Mouse (Mus musculus) kidney, postnatal 36 days (tissue): ENCODE results near the gene Bcan.

Experiments used
- DNase-seq, 2 experiments: peaks; one replicate each; pipeline ENCODE4 v3.0.0; 2021 to 2022; ENCODE audit warnings: mixed read lengths in 2 of 2

Gene Bcan

DNA sequence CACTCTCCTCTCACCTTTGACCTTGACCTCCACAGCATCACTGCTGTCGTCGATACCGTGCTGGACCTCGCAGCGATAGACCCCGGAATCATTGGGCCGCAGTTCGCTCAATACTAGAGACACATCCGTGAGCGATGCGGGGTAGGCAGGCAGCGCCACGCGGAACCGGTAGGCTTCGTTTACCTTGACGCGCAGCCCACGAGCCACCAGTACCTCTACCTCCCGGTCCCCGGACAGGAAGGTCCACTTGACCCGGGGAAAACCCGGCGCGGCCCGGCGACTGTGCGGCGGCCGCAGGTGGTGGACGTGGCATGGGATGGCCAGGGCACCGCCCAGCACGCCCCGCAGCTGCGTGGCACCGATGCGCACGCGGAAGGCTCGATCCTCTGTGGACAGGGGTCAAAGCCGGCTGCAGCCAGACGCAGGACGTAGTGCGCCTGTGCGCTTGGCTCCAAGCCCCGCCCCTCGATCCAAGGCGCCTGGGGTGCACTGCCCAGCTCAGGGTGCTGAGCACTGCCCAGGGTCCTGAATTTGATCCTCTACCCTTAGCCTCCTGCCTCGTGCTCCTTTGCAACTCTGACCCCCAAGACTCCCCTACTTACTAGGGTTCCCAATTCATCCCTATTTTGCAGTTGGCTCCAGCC is 2.9 kb downstream of the Bcan start:
- DNase-seq = peak; percentile 19 to 69

DNA sequence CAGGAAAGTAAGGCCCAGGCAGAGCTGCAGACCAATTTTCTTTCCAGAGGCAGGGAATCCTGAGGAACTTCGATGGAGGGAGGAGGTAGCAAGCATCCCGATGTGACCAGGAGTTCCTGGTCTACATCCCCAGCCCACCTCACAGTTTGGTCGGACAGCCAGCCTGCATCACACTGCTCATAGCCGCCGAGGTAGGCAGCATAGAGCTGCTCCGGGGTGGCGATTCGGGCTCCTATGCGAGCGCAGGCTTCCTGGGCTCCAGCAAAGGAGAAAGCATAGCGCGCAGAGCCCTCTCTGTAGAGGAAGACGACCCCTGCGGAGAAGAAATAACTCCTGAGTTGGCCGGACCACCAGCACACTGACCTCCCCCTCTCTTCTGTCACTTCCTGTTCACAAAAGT is 3.6 kb downstream of the Bcan start:
- no peak for DNase-seq

DNA sequence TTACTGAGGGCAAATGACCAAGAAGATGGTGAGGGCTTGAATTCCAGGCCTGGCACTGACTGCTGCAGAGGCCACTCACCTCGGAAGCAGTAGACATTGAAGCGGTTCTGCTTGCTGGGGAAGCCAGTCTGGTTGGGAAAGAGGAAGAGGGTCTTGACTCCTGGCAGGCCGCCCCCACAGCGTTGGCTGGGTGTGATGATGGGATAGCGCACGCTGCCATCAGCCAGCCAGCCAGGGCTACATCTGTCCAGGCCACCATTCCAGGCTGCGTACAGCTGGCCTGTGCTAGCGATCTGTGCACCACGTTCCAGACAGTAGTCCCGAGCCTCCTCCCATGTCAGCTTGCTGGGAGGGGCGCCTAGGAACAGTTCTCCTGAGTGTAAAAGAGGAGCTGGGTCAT is 4.7 kb downstream of the Bcan start:
- DNase-seq = no peak

DNA sequence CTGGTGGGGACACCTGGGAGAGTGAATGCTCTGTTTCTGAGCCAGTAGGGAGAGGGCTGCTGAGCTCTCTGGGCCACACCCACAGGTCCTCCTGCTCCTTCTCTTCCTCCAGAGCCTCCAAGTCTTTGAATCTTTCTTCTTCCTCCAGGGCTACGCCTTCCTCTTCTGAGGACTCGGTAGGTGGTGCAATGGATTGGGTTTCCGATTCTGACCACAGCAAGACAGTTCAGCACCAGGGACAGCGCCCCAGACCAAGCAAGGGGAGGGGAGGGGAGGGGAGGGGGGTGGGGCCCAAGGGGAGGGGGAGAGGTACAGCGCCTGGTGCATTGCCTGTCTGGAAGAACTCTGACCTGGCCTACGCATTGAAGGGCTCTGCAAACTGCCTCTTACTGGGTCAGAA is 6.6 kb downstream of the Bcan start:
- DNase-seq = peak; percentile 28 to 78

DNA sequence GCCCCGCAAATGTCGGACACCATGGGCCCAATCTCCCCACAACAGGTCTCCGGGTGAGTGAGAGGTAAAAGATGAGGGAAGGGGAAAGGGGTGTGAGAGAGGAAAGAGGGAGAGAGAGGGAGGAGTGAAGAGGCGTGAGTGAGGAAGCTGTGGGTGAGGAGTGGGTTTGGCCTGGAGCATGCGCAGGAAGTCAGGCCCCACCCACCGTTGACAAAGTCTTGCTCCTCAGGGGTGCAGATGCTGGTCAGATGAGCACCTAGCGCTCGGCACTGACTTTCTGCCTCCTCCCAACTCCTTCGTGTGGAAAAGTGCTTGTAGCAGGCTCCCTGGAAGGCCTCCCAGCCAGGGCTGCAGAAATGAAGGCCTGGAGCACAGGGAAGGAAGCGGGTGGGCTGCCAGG is 10.1 kb downstream of the Bcan start:
- no peak for DNase-seq

DNA sequence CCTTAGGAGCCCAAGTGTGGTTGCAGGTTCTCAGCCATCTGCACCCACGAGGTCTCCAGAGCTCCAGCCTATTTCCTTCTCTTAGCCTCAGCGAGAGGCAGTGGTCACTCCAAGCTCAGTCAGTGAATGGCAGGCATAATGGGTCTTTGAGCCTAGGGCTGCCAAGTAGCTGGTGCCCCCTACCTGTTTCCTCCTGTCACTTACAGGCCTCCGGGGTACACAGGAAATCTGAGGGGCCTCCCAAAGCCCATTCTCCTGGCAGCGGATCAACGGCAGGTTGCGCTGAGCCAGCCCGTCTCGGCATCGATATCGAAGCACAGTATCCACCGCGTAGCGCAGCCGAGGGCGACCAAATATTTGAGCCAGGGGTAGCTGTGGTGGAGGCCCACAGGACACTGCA is 12.0 kb downstream of the Bcan start:
- no peak for DNase-seq

DNA sequence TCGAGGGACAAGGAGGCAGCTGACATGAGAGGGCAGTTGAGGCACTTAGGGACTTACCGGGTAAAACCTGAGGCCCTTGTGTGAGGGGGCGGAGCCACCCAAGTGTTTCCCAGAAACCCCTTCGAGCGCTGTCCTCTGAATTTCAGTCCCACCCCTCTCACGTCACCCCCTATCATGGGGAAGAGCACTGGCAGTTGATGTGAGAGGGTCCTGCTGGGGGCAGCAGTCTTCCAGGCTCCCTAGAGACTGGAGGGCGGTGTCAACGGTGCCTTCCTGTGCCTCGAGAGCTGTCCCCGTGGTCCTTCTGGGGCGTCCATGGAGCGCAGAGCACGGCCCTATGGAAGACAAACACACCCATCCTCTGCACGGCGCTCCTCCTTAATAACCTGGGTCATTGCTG is 12.4 kb downstream of the Bcan start:
- peak in 1 of 2 experiments; percentile 30 for DNase-seq

DNA sequence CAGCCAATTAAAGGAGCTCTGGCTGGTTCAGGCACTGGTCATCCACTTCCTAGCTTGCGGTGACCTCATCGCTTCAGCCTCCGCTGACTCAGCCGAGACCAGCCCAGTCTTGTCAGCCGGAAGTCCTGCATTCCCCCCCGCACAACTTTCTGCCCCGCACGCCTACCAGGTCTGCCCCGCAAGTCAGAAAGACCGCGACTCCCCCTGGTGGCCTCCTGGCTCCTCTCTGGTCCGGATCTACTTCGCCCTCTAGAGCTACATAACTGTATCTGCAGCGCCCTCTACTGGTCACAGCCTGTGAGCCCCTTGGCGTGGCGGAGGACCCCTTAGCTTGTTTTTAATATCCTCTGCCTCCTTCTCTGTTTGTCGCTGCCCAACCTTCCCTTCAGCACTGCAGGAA is 13.2 kb downstream of the Bcan start:
- DNase-seq = peak; percentile 96 to 99

DNA sequence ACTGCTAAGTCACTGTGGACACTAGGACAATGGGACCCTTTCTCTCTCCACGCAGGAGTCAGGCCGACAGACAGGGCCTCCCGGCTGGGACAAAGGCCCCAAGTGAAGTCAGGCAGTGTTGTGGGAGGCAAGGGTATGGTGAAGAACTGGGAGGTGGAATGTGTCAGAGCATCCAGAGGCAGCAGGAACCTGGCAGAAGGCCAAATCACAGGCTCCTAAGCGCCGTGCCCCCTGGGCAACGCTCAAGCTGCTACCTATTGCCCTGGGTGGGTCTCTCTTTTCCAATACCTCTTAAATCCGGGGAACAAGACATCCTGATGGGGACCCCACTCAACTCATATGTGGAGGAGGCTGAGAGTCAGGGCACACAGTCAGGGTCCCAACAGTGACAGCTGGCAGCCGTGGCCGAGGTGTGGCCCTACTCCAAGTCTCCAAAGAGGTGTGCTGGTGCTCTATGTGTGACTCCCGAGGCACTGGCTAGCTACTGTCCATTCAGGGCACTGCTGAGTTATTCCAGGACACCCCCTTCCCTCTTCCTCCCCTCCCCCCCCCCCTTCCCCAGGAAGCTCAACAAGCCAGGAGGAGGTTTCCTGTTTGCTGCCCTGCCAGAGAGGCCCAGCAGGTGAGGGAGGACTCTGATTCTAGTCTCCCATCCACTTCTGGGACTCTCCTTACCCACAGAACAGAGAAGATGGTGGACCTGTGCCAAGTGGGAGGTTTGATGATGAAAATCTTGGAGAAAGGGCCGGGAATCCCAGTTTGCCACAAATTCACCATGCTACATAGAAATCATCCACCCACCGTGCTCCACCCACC is 14.3 kb downstream of the Bcan start:
- DNase-seq = peak; percentile 28 to 41

DNA sequence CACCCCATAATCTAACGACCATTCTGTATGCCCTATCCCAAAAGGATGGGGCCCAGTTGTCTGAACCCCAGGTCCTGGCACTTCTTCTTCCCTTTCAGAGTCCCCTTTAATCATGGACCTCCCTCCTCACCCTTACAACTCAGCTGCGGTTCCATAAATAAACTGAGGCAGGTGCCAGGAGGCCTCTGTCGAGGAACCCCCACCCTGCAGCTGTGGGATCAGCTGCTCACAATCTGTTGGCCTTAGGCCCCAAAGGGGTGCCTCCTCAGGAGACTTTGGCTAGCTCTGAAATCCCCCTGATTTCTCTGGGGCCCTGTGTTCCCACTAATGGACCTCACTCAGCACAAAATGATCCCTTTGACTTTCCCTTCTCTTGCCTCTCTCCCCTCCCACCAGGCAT is 15.9 kb downstream of the Bcan start:
- DNase-seq = no peak

DNA sequence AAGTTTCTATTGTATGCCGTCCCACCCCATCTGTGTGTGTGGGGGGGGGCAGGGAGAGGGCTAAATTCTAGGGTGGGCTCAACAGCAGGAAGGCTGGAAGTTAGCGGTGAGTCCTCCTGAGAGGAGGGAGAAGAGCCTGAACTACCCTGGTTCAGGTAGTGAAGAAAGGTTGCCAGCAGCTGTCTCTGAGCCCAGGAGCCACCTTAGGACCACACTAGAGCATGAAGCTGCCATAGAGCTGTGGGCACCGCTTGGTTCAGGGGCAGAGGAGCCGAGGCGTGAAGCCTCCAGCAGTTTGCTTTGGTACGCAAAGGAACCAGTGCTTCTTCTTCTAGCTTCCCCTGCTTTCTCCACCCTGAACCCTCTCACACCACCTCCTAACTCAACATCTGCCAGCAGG is 16.4 kb downstream of the Bcan start:
- no peak for DNase-seq

DNA sequence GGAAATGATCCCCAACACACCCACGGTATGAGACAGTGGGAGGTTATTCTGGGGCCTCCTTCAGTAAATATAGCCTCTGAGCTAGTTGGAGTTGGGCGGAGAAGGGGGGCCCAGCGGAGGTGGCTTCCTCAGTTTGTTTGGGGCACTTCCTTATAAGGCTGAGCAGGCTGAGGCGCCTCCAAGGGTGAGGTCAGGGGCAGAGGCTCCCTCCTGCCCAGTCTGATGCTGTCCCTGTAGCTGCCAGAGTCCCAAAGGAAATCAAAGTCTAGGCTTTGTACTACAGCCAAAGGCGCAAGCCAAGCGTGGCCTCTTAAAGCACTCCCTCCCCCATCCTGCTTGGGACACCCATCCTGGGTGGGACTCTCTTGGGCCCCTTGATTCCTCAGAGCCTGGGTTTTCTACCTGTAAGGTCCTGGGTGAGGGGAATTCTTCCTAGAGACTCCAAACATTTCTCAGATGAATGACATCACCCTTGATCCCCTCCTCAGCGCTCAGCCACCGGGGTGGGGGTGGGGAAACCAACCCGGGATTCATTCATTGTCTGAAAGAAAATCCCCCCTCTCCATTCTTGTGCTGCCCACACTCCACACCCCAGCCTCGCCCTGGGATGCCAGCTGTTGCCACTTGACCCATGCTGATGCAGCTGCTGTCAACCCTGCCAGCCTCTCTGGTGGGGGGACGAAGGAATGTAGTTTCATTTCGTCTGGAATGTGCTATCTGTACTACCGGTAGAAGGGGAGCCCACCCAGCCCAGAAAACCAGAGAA is 17.0 kb downstream of the Bcan start:
- DNase-seq = peak; percentile 71 to 81

DNA sequence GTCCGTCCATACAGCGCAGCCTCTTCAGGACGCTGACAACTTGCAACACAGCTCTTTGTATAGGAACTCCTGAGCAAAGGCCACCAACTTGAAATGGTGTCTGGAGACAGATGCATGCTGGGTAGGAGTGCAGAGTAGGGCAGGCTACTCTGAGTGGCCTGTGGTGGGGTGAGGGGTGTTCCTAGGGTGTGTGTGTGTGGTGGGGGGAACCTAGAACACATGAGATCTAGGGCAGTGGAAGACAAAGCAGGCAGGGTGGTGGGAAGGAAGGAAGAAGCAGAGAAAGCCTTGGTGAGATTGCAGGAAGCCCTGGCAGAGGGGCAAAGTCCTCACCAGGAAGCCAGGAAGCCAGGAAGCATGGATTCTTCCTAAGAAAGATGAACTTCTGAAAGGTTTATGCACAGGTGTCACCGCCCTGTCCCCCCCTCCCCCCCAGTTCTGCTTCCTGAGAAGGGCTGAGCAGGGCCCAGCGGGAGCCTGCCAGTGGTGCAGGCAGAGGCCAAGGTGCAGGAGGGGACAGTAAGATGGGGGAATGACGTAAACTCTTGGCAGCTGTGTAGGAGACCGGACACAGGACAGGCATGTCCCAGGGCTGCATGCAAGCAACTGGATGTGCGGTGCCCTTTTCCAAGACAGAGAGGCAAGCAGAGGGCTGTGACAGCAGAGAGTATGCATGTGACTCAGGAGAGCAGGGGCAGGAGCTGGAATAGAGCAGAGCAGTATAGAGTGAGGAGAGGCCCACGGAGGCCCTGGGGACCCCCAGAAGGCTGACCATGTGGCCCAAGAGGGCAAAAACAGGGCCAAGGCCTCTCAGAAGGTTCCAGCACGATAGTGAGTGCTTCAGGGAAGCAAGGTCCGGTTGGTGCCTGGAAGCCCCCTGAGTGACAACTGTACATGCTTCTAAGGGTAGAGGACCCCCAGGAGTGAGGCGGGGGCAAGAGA is 17.9 kb downstream of the Bcan start:
- peak; percentile 72 to 88 for DNase-seq

DNA sequence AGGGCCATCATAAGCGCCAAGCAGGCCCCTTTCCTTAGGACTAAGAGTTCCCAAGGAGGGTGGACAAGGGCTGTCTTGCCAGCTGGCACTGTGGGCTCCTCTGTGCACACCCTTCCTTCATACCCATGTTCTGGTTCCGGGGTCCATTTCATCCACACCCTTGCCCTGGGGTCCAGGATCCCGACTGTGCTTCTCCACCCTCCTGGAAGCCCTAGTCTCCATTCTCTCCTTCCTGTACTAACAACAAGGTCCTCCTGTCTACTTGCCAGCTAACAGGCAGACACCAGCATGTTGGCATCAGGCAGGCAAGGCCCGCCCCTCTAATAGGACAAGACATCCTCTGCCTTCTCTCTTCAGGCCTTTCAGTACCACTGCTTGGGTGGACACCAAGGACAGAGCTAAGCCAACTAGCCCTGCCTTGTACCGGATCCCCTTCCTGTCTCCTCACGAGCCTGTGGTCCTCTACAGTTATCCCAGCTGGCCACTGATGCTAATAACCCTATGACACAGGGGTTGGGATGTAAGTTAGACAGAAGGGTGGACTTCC is 18.7 kb downstream of the Bcan start:
- DNase-seq = no peak

DNA sequence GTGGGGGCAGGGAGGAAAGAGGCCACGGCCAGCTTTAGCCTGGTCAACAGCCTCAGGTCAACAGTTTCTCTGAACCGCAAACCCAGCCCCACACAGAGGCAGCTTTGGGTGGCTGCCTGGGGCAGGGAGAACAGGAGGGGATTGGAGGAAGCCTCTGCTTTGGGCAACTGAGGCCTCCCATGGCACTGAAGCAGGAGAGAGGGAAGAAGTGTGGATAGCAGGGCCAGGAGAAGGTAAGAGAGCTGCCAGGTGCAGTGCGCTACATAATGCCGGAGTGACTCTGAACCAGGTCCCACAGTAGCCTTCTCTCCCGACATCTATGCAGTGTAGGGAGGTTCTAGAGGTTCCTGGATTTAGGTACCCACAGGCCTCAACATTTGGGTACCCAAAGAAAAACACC is 19.3 kb downstream of the Bcan start:
- no peak for DNase-seq

DNA sequence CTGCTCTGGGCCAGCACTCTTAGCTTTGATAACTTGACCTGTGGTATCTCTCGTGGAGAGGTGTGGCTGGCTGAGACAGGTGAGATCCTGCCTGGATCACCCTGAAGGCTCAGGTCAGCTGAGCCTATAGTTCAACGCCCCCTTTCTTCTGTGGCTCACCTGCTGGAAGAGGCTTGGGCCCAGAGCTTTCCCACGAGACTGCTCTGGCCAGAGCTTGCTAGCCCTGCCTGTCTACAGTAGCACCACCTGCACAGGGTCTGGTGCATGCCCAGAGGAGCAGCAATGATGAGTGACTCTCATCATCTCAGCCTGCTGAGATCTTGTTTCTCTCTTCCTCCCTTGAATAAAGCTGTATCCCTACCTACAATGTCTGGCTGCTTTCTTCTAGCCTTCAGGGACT is 19.9 kb downstream of the Bcan start:
- no peak for DNase-seq

DNA sequence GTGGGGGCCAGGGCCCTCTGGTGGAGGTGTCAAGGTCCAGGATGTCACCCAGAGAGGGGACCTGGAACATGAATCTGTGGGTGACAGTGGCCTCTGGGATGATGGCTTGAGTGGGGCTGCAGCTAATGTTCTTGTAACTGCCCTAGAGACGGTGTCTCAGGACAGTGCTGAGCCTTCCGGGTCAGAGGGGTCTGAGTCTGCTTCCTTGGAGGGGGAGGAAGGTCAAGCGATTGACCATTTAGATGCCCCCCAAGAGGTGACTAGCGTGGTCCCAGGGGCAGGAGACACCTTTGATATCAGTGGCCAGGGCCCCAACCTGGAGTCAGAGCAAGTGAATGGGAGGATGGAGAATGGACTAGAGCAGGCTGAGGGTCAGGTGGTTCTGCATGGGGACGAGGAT is 20.5 kb downstream of the Bcan start:
- DNase-seq = no peak

DNA sequence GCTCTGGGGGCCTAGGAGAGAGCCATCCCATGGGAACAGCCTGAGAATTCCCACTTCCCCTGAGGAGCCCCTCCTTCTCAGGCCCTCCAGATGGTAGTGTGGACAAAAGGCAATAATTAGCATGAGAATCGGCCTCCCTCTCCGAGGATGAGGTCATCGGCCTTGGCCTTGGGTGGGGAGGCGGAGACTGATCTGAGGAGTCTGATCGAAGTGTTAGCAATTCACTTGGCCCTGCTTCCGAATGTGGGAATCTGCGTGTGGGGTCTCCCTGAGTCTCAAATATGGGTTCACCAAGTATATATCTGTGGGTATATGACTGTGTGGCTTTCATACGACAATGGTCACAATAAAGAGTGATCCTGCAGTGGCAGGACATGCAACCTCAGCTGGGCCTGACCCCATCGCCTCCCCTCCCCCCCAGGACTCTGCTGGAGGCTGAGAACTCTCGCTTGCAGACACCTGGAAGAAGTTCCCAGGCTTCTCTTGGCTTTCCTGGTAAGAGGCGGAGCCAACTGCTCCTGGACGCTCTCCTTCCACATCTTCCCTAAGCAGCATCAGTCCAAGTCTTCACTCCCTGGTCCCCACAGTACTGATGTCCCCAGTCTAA is 25.5 kb downstream of the Bcan start:
- no peak for DNase-seq

DNA sequence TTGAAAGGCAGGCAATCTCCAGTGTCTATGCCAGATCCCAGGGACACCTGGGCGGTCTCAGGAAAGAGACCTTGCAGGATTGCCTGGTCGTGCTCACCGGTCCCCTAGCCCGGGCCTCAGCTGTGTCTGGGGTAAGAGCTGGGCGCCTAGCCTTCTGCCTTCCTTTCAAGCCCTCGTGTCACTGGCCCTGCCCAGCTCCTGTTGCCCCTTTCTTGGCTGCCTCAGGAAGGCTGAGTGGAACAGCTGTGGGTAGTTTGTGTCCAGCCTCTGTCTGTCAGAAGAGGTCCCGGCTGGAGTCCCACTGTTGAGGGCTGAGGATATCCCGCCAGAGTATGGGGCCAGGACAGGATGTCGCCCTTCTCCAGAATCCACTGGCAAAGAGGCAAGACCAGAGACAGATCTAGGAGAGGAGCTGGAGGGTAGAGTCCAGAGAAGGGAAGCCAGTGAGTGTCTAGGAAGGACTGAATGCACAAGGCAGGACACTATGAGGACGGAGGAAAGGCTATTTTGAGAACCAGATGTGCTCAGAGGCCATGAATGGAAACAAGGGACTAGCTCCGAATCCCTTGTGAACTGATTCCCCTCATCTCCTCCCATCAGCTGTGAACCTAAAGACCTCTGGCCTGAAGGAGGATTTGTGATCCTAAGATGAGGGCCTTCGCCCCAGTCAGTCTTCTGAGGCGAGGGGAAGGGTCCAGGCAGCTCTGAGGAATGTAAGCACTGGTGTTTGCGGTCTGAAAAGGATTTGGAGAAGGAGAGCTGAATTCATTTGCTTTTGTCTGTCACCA is 26.2 kb downstream of the Bcan start:
- DNase-seq = no peak

DNA sequence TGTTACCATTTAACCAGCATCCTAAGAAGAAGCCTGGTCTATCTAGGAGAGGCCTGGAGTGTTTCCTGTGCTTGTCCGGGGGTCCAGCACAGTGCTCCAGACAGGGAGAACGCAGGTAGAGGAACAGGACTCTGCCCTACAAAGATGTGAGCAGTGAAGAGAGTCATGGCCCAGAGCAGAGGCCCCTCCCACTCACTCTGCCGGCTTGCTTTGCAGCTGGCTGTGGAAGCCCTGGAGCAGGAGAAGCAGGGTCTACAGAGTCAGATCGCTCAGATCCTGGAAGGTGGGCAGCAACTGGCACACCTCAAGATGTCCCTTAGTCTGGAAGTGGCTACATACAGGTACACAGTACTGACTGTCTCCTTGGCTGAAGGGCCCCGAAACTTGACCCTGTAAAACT is 27.3 kb downstream of the Bcan start:
- no peak for DNase-seq

DNA sequence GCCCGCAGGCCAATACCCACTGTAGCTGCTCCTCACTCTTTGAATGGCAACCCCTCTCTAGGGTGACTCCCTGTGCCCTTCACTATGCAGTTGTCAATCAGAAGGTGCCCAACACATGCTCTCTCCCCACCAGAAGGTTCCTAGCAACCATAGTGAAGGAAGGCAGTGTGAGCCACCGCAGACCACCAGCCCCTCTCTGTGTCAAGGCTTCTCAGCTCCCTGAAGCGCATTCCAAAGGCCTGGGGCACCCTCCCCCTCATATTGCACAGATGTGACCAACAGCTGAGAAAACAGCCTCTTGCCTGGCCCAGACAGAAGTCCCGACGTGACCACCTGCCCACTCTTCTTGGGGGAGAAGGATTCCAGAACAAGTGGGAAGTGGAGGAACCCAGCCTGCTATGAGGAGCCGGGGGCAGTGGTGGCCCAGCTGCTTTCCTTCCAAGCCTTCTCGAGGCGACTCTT is 27.8 kb downstream of the Bcan start:
- no peak for DNase-seq
